In the genomic region with DNA sequence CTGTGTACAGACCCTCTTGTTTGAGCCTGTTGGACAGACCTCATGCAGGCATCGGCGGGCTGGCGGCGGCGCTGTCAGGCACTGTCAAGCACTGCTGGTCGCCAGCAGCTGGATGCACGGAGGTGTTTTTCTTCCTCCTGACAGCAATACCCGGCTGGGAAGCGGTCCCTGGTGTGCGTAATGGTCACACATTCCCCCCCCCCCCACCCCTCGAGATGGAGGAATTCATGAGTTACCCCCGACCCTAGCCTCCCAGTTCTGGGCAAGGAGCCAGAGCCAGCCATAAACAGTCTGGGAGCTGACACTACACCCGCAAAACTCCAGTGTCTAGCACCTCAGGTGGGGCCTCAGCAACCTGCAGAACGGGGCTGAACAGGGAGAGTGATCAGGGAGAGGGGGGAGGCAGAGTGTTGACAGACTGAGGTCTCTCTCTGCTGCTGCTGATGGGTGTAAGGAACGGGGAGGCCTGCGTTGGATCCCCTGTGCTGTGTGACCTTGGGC, we compare ENCODE assay signal across 10 mouse cellular contexts. TPM values are rescaled to one million over a fixed set of nuclear protein-coding genes. Genes with fewer than 3 reads are reported as not detected.
DNase-seq lines count a peak whose midpoint lies in the region; ATAC-seq and TF ChIP-seq lines count a peak whose summit lies in the region.
"Had no signal": no experiment of that assay in that cellular context is flagged by ENCODE, and none has a peak within 500 bp of the region (broad histone marks: within the 10 kb centered on the region; RNA-seq: fewer than 3 reads in every experiment).

No protein-coding gene starts in this region.

- H3K36me3 ChIP-seq in embryonic facial prominence, embryonic 14.5 days (ENCODE audit: control insufficient read depth, insufficient read depth, low read length) = peaks cover 17% of the 10 kb centered on the region
- H3K36me3 ChIP-seq in hindbrain, embryonic 13.5 days = 0 out of 2 replicates have a peak, but pooled peaks cover 6% of the 10 kb centered on the region
- H3K36me3 ChIP-seq in midbrain, embryonic 16.5 days (ENCODE audit: control insufficient read depth, insufficient read depth, low read length) = no peaks in the 10 kb centered on the region

- ATAC-seq in embryonic facial prominence, embryonic 14.5 days (ENCODE audit: low read depth) = 0 out of 2 replicates have a peak, but pooled peaks have one; percentile 23
- peak; percentile 41 for ATAC-seq in hindbrain, embryonic 13.5 days (ENCODE audit: low FRiP score)
- 0 out of 2 replicates have a peak, but pooled peaks have one; percentile 26 for ATAC-seq in midbrain, embryonic 16.5 days
- ATAC-seq in erythroblast, adult 5-6 weeks (replicated peaks; ENCODE audit: low FRiP score, poor library complexity, severe bottlenecking) = no peak
- ATAC-seq: Patski had no signal

- H3K27ac ChIP-seq in left cerebral cortex, adult 2 months = peak overlapping the region; percentile 50
- H3K27ac ChIP-seq in embryonic facial prominence, embryonic 14.5 days (replicated peaks; ENCODE audit: low read depth, low read length) = no peak overlapping the region
- H3K27ac ChIP-seq in hindbrain, embryonic 13.5 days = peak overlapping the region; percentile 71
- H3K27ac ChIP-seq in midbrain, embryonic 16.5 days (ENCODE audit: low read length) = peak overlapping the region; percentile 40; the same call in 1 of the 2 replicates

- 21% methylated on average over 16 of the region's 16 CpGs for WGBS in embryonic facial prominence, embryonic 14.5 days
- WGBS in hindbrain, embryonic 13.5 days = 18% methylated on average over 16 of the region's 16 CpGs
- WGBS in midbrain, embryonic 16.5 days = 29% methylated on average over 16 of the region's 16 CpGs

- H3K9me3 ChIP-seq in embryonic facial prominence, embryonic 14.5 days (ENCODE audit: control insufficient read depth, low read length) = no peaks in the 10 kb centered on the region
- no peaks in the 10 kb centered on the region for H3K9me3 ChIP-seq in hindbrain, embryonic 13.5 days
- H3K9me3 ChIP-seq in midbrain, embryonic 16.5 days (replicated peaks; ENCODE audit: control insufficient read depth, low read length, poor library complexity, severe bottlenecking) = no peaks in the 10 kb centered on the region

- peak overlapping the region; percentile 18 for H3K4me2 ChIP-seq in embryonic facial prominence, embryonic 14.5 days (ENCODE audit: low read depth, low read length)
- H3K4me2 ChIP-seq in hindbrain, embryonic 13.5 days = peak overlapping the region; percentile 34
- H3K4me2 ChIP-seq in midbrain, embryonic 16.5 days (ENCODE audit: low read length) = peak overlapping the region; percentile 36

- no peak overlapping the region for H3K4me3 ChIP-seq in left cerebral cortex, adult 2 months
- no peak overlapping the region for H3K4me3 ChIP-seq in embryonic facial prominence, embryonic 14.5 days (ENCODE audit: low read depth, low read length)
- no peak overlapping the region for H3K4me3 ChIP-seq in hindbrain, embryonic 13.5 days
- H3K4me3 ChIP-seq in midbrain, embryonic 16.5 days (ENCODE audit: low read depth, low read length) = no peak overlapping the region

- H3K4me1 ChIP-seq in embryonic facial prominence, embryonic 14.5 days (ENCODE audit: control insufficient read depth, insufficient read depth, low read length) = peaks cover 59% of the 10 kb centered on the region
- peaks cover 91% of the 10 kb centered on the region for H3K4me1 ChIP-seq in hindbrain, embryonic 13.5 days (replicated peaks)
- H3K4me1 ChIP-seq in midbrain, embryonic 16.5 days (ENCODE audit: control insufficient read depth, insufficient read depth, low read length) = peaks cover 65% of the 10 kb centered on the region

- H3K27me3 ChIP-seq in embryonic facial prominence, embryonic 14.5 days (replicated peaks; ENCODE audit: control insufficient read depth, insufficient read depth, low read length) = no peaks in the 10 kb centered on the region
- H3K27me3 ChIP-seq in hindbrain, embryonic 13.5 days = no peaks in the 10 kb centered on the region
- no peaks in the 10 kb centered on the region for H3K27me3 ChIP-seq in midbrain, embryonic 16.5 days (ENCODE audit: control insufficient read depth, insufficient read depth, low read depth, low read length)

- no peak for TF ChIP-seq CTCF in left cerebral cortex, adult 2 months (IDR thresholded peaks at IDR 0.05)

- intact Hi-C loops in left cerebral cortex, adult 2 months (cut with DNase I) = no loop called here
- intact Hi-C loops in left cerebral cortex, postnatal 10 days (cut with DNase I) = no loop called here

- DNase-seq in left cerebral cortex, adult 2 months (ENCODE audit: extremely low spot score in 1 of 2, low spot score in 2 of 2) = no peak
- DNase-seq in left cerebral cortex, postnatal 10 days (ENCODE audit: extremely low spot score in 1 of 2, low spot score in 2 of 2) = no peak
- peak; percentile 78 for DNase-seq in embryonic facial prominence, embryonic 14.5 days (ENCODE audit: low spot score)
- DNase-seq in cerebellum, adult 11 months = no peak
- DNase-seq in ovary, postnatal 14 days (ENCODE audit: low spot score) = no peak
- DNase-seq: kidney, adult 9 months had no signal

- H3K9ac ChIP-seq in embryonic facial prominence, embryonic 14.5 days (ENCODE audit: low read depth, low read length) = peak overlapping the region; percentile 2; the same call in 1 of the 2 replicates
- H3K9ac ChIP-seq in hindbrain, embryonic 13.5 days = peak overlapping the region; percentile 53
- peak overlapping the region; percentile 22; the same call in 1 of the 2 replicates for H3K9ac ChIP-seq in midbrain, embryonic 16.5 days (ENCODE audit: low read depth, low read length)

RNA-seq across cellular contexts. Expression of gene Mn1, which starts 17.2 kb away (rescaled TPM):
- 10 to 100 TPM; 61.9 to 76.6 TPM for total RNA-seq in left cerebral cortex, adult 2 months (2021)
- total RNA-seq in left cerebral cortex, postnatal 10 days (2021) = 10 to 100 TPM; 63.5 to 70.7 TPM
- polyA plus RNA-seq in embryonic facial prominence, embryonic 14.5 days (2014; fragmentation: Nextera tagmentation; extraction: Ambion mirVana) = 29.1 and 33.3 TPM in 2 replicates
- 46.7 and 49.2 TPM in 2 replicates for polyA plus RNA-seq in hindbrain, embryonic 13.5 days (2015; fragmentation: Nextera tagmentation; extraction: Ambion mirVana)
- polyA plus RNA-seq in midbrain, embryonic 16.5 days (2015; fragmentation: Nextera tagmentation; extraction: Ambion mirVana) = 41.6 and 50.3 TPM in 2 replicates
- total RNA-seq in erythroblast, adult 5-6 weeks (2015; ENCODE audit: low replicate concordance) = 0.21 TPM in 1 of 2 replicates, not detected in the other
- total RNA-seq in erythroblast, adult 5-6 weeks (2017; ENCODE audit: low replicate concordance) = 0.14 TPM in 1 of 2 replicates, not detected in the other

Comparison
In these comparisons a context has a peak if more than half of its experiments do, and no peak if none do; other contexts are left out.
1. H3K9ac ChIP-seq: peak in every context shown above with its lines; median percentile 53 in hindbrain, embryonic 13.5 days; 22 in midbrain, embryonic 16.5 days; 2 in embryonic facial prominence, embryonic 14.5 days.
2. RNA of gene Mn1, which starts 17.2 kb away (total RNA-seq): 61.9 to 76.6 TPM in left cerebral cortex, adult 2 months and 63.5 to 70.7 TPM in left cerebral cortex, postnatal 10 days; 0.14 to 0.21 TPM in erythroblast, adult 5-6 weeks; every median in the first group is over 10 times any median in the second.
3. Peak in every context shown above with its lines, with median percentiles within 50 percentile points of each other: H3K4me2 ChIP-seq.